Mouse (Mus musculus) embryonic fibroblast, embryonic 13.5 days (primary cell): Measurements from ENCODE around the gene Rab29.

Experiments used
- CTCF ChIP-seq: IDR thresholded peaks from 2 replicates; pipeline ENCODE4 v1.5.1; 2011; ENCODE audit warnings: mild to moderate bottlenecking, control low read depth, low read length, moderate library complexity, borderline replicate concordance; ENCODE audit not compliant: insufficient read depth
- POLR2A ChIP-seq: IDR thresholded peaks from 2 replicates; pipeline ENCODE4 v1.6.1; 2011; ENCODE audit warnings: low read depth, mild to moderate bottlenecking, control low read depth, low read length, moderate library complexity

DNA sequence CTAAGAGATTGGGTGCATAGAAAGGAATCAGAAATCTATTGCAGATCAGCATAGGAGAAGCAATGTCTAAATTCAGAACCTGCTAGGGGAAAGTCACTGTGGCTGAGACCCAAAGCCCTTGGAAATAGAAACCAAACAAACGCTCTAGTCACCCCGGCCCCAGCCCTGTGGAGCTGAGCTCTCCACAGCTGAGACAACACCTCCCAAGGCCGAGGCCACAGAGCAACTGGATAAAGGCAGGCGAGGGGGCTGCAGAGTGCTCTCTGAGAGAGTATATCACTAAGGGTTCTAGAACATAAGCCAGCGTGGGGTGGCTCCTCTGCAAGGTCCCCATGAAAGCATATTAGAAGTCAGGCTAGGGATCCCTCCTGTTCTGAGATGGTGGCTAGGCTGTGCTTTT lies 28.5 kb upstream of the Rab29 start:
- TF ChIP-seq CTCF = no peak
- no peak for TF ChIP-seq POLR2A
